Mouse (Mus musculus): ENCODE data around the gene Baz1b. TPM values are rescaled to one million over a fixed set of nuclear protein-coding genes. Genes with fewer than 3 reads are reported as not detected.
A peak's percentile ranks its signal among the peaks of the same experiment; 100 is the strongest.

Baz1b gene
- polyA plus RNA-seq, 1 experiment from 2014 or later, result 60.6 TPM

GRCm38 (mm10) chr5:135161221-135161620 is 25.8 kb upstream of the Baz1b start:
- Histone ChIP-seq H3K27me3 (ENCODE audit: control insufficient read depth, insufficient read depth, low read length) (no peaks in the 10 kb centered on the region), H3K9ac (ENCODE audit: low read length) (no peak overlapping the region), H3K4me1 (ENCODE audit: control insufficient read depth, insufficient read depth, low read length) (no peaks in the 10 kb centered on the region), H3K4me3 (ENCODE audit: low read depth, low read length) (no peak overlapping the region), H3K27ac (ENCODE audit: low read depth, low read length) (no peak overlapping the region), H3K9me3 (ENCODE audit: control insufficient read depth, low read length) (no peaks in the 10 kb centered on the region), H3K4me2 (no peak overlapping the region), H3K36me3 (ENCODE audit: control insufficient read depth, insufficient read depth, low read length) (peaks cover 17% of the 10 kb centered on the region)
- WGBS, result 97% methylated on average over 4 of the region's 4 CpGs
- DNase-seq (ENCODE audit: low spot score, missing footprints), result no peak
- ATAC-seq (ENCODE audit: low FRiP score), result no peak

- H3K27ac ChIP-seq (ENCODE audit: low read depth, low read length), result no peak overlapping the region
- DNase-seq (ENCODE audit: low spot score, missing footprints), result no peak
- peaks cover 13% of the 10 kb centered on the region; the same call in 1 of the 2 replicates for H3K36me3 ChIP-seq (ENCODE audit: control insufficient read depth, insufficient read depth, low read length)
- H3K4me1 ChIP-seq (ENCODE audit: control insufficient read depth, insufficient read depth, low read length), result no peaks in the 10 kb centered on the region
- WGBS, result 93% methylated on average over 7 of the region's 7 CpGs
- H3K9me3 ChIP-seq (ENCODE audit: control insufficient read depth, low read length), result no peaks in the 10 kb centered on the region
- no peak overlapping the region for H3K9ac ChIP-seq (ENCODE audit: low read length)
- H3K27me3 ChIP-seq (ENCODE audit: control insufficient read depth, insufficient read depth, low read length), result no peaks in the 10 kb centered on the region
- no peak overlapping the region for H3K4me3 ChIP-seq (ENCODE audit: low read depth, low read length)
- no peak for ATAC-seq (ENCODE audit: low FRiP score)
- no peak overlapping the region for H3K4me2 ChIP-seq
Observed at GRCm38 (mm10) chr5:135161650-135162049, 25.4 kb upstream of the Baz1b start.

GRCm38 (mm10) chr5:135162361-135162760 is 24.7 kb upstream of the Baz1b start:
- Histone ChIP-seq H3K36me3 (ENCODE audit: control insufficient read depth, insufficient read depth, low read length) (peaks cover 12% of the 10 kb centered on the region; the same call in 1 of the 2 replicates), H3K4me3 (ENCODE audit: low read depth, low read length) (no peak overlapping the region), H3K27me3 (ENCODE audit: control insufficient read depth, insufficient read depth, low read length) (no peaks in the 10 kb centered on the region), H3K4me2 (no peak overlapping the region), H3K9ac (ENCODE audit: low read length) (no peak overlapping the region), H3K9me3 (ENCODE audit: control insufficient read depth, low read length) (no peaks in the 10 kb centered on the region), H3K27ac (ENCODE audit: low read depth, low read length) (no peak overlapping the region), H3K4me1 (ENCODE audit: control insufficient read depth, insufficient read depth, low read length) (no peaks in the 10 kb centered on the region)
- no peak for DNase-seq (ENCODE audit: low spot score, missing footprints)
- 94% methylated on average over 8 of the region's 8 CpGs for WGBS
- no peak for ATAC-seq (ENCODE audit: low FRiP score)

- Histone ChIP-seq H3K27me3 (ENCODE audit: control insufficient read depth, insufficient read depth, low read length) (no peaks in the 10 kb centered on the region), H3K27ac (ENCODE audit: low read depth, low read length) (no peak overlapping the region), H3K36me3 (ENCODE audit: control insufficient read depth, insufficient read depth, low read length) (peaks cover 10% of the 10 kb centered on the region; the same call in 1 of the 2 replicates), H3K4me2 (no peak overlapping the region), H3K4me3 (ENCODE audit: low read depth, low read length) (no peak overlapping the region), H3K9ac (ENCODE audit: low read length) (no peak overlapping the region), H3K9me3 (ENCODE audit: control insufficient read depth, low read length) (no peaks in the 10 kb centered on the region), H3K4me1 (ENCODE audit: control insufficient read depth, insufficient read depth, low read length) (no peaks in the 10 kb centered on the region)
- DNase-seq (ENCODE audit: low spot score, missing footprints), result no peak
- ATAC-seq (ENCODE audit: low FRiP score), result no peak
- WGBS, result 92% methylated on average over 6 of the region's 6 CpGs
Observed at GRCm38 (mm10) chr5:135162821-135163220, 24.2 kb upstream of the Baz1b start.

- Histone ChIP-seq H3K9me3 (ENCODE audit: control insufficient read depth, low read length) (no peaks in the 10 kb centered on the region), H3K27me3 (ENCODE audit: control insufficient read depth, insufficient read depth, low read length) (no peaks in the 10 kb centered on the region), H3K4me1 (ENCODE audit: control insufficient read depth, insufficient read depth, low read length) (0 out of 2 replicates have a peak, but pooled peaks cover 4% of the 10 kb centered on the region), H3K27ac (ENCODE audit: low read depth, low read length) (no peak overlapping the region), H3K36me3 (ENCODE audit: control insufficient read depth, insufficient read depth, low read length) (no peaks in the 10 kb centered on the region; the same call in 1 of the 2 replicates), H3K4me2 (no peak overlapping the region), H3K4me3 (ENCODE audit: low read depth, low read length) (no peak overlapping the region), H3K9ac (ENCODE audit: low read length) (no peak overlapping the region)
- WGBS, result 85% methylated on average over 4 of the region's 4 CpGs
- ATAC-seq (ENCODE audit: low FRiP score), result no peak
- no peak for DNase-seq (ENCODE audit: low spot score, missing footprints)
Observed at GRCm38 (mm10) chr5:135166909-135167308, 20.2 kb upstream of the Baz1b start.

- Histone ChIP-seq H3K27me3 (ENCODE audit: control insufficient read depth, insufficient read depth, low read length) (no peaks in the 10 kb centered on the region), H3K4me2 (no peak overlapping the region), H3K4me3 (ENCODE audit: low read depth, low read length) (no peak overlapping the region), H3K36me3 (ENCODE audit: control insufficient read depth, insufficient read depth, low read length) (no peaks in the 10 kb centered on the region), H3K9ac (ENCODE audit: low read length) (no peak overlapping the region), H3K27ac (ENCODE audit: low read depth, low read length) (no peak overlapping the region), H3K9me3 (ENCODE audit: control insufficient read depth, low read length) (no peaks in the 10 kb centered on the region), H3K4me1 (ENCODE audit: control insufficient read depth, insufficient read depth, low read length) (0 out of 2 replicates have a peak, but pooled peaks cover 4% of the 10 kb centered on the region)
- DNase-seq (ENCODE audit: low spot score, missing footprints) (no peak), ATAC-seq (ENCODE audit: low FRiP score) (no peak)
- WGBS, result 94% methylated on average over 4 of the region's 4 CpGs
Observed at GRCm38 (mm10) chr5:135167469-135167868, 19.6 kb upstream of the Baz1b start.

GRCm38 (mm10) chr5:135168063-135169062 is 18.7 kb upstream of the Baz1b start, which contains the start of gene Bcl7b:
Bcl7b (plus strand) TSS chr5:135168283.
- no peaks in the 10 kb centered on the region for H3K9me3 ChIP-seq (ENCODE audit: control insufficient read depth, low read length)
- DNase-seq (ENCODE audit: low spot score, missing footprints), result peak; percentile 99
- peak within 1 kb of the TSS; percentile 92 for H3K4me2 ChIP-seq
- peak within 1 kb of the TSS; percentile 73 for H3K4me3 ChIP-seq (ENCODE audit: low read depth, low read length)
- H3K4me1 ChIP-seq (ENCODE audit: control insufficient read depth, insufficient read depth, low read length), result 0 out of 2 replicates have a peak, but pooled peaks cover 4% of the 10 kb centered on the region
- H3K27me3 ChIP-seq (ENCODE audit: control insufficient read depth, insufficient read depth, low read length), result no peaks in the 10 kb centered on the region
- H3K9ac ChIP-seq (ENCODE audit: low read length), result peak within 1 kb of the TSS; percentile 88
- ATAC-seq (ENCODE audit: low FRiP score), result peak; percentile 98
- WGBS, result 3% methylated on average over 88 of the region's 95 CpGs
- H3K36me3 ChIP-seq (ENCODE audit: control insufficient read depth, insufficient read depth, low read length), result peaks cover 5% of the 10 kb centered on the region; the same call in 1 of the 2 replicates
- H3K27ac ChIP-seq (ENCODE audit: low read depth, low read length), result peak within 1 kb of the TSS; percentile 98

- Histone ChIP-seq H3K4me2 (peak overlapping the region; percentile 92), H3K36me3 (ENCODE audit: control insufficient read depth, insufficient read depth, low read length) (peaks cover 5% of the 10 kb centered on the region; the same call in 1 of the 2 replicates), H3K4me3 (ENCODE audit: low read depth, low read length) (peak overlapping the region; percentile 73), H3K4me1 (ENCODE audit: control insufficient read depth, insufficient read depth, low read length) (0 out of 2 replicates have a peak, but pooled peaks cover 4% of the 10 kb centered on the region), H3K9ac (ENCODE audit: low read length) (peak overlapping the region; percentile 87), H3K27me3 (ENCODE audit: control insufficient read depth, insufficient read depth, low read length) (no peaks in the 10 kb centered on the region), H3K27ac (ENCODE audit: low read depth, low read length) (no peak overlapping the region), H3K9me3 (ENCODE audit: control insufficient read depth, low read length) (no peaks in the 10 kb centered on the region)
- no peak for DNase-seq (ENCODE audit: low spot score, missing footprints)
- ATAC-seq (ENCODE audit: low FRiP score), result no peak
- WGBS, result 93% methylated on average over 5 of the region's 5 CpGs
Observed at GRCm38 (mm10) chr5:135169479-135169878, 17.6 kb upstream of the Baz1b start.

- Histone ChIP-seq H3K9me3 (ENCODE audit: control insufficient read depth, low read length) (no peaks in the 10 kb centered on the region), H3K27ac (ENCODE audit: low read depth, low read length) (no peak overlapping the region), H3K4me3 (ENCODE audit: low read depth, low read length) (no peak overlapping the region), H3K4me2 (no peak overlapping the region), H3K9ac (ENCODE audit: low read length) (no peak overlapping the region), H3K36me3 (ENCODE audit: control insufficient read depth, insufficient read depth, low read length) (peaks cover 5% of the 10 kb centered on the region; the same call in 1 of the 2 replicates), H3K27me3 (ENCODE audit: control insufficient read depth, insufficient read depth, low read length) (no peaks in the 10 kb centered on the region), H3K4me1 (ENCODE audit: control insufficient read depth, insufficient read depth, low read length) (0 out of 2 replicates have a peak, but pooled peaks cover 4% of the 10 kb centered on the region)
- 92% methylated on average over 6 of the region's 6 CpGs for WGBS
- ATAC-seq (ENCODE audit: low FRiP score) (no peak), DNase-seq (ENCODE audit: low spot score, missing footprints) (no peak)
Observed at GRCm38 (mm10) chr5:135171688-135172220, 15.3 kb upstream of the Baz1b start.
